Mouse (Mus musculus): Measurements from ENCODE around the gene Pcx. TPM values are rescaled to one million over a fixed set of nuclear protein-coding genes. Genes with fewer than 3 reads are reported as not detected.
A peak's percentile ranks its signal among the peaks of the same experiment; 100 is the strongest.

The Pcx gene
- polyA plus RNA-seq, 2 experiments = 16.4 to 25.6 TPM

DNA sequence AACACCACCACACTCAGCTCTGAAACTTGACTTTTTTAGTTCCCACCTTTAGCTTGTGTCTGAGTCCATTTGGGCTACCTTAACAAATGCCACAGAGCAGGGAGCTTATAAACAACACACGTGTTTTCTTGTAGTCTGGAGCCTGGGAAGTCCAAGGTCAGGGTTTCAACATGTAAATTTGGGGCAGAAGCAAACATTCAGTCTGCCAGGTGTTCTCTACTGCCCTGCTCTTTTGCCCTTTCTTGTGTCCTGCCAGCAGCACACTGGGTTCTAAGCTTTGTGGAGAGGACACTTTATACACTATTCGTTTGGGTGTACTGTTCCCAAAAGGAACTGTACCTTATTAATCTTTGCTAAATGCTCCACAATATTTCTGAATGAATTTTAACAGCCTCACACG, 78.2 kb downstream of the Pcx start:
- Histone ChIP-seq H3K27ac (no peak overlapping the region), H3K36me3 (replicated peaks; ENCODE audit: control insufficient read depth, insufficient read depth, low read depth) (no peaks in the 10 kb centered on the region), H3K9me3 (ENCODE audit: control insufficient read depth, low read length) (no peaks in the 10 kb centered on the region), H3K4me1 (replicated peaks; ENCODE audit: control insufficient read depth in 2 of 2, insufficient read depth in 2 of 2, low read length in 1 of 2) (no peaks in the 10 kb centered on the region), H3K27me3 (ENCODE audit: control insufficient read depth, insufficient read depth, low read length) (no peaks in the 10 kb centered on the region; the same call in 1 of the 2 replicates), H3K4me2 (ENCODE audit: low read depth) (no peak overlapping the region), H3K4me3 (ENCODE audit: insufficient read depth in 1 of 2, low read depth in 2 of 2, low read length in 2 of 2) (no peak overlapping the region), H3K9ac (replicated peaks) (no peak overlapping the region)
- ATAC-seq (ENCODE audit: insufficient read depth) (no peak), DNase-seq (ENCODE audit: low read depth in 3 of 3, low spot score in 3 of 3) (no peak)
- WGBS (ENCODE audit: insufficient replicate concordance) = 42% methylated on average over 3 of the region's 3 CpGs
- TF ChIP-seq EP300 (IDR thresholded peaks at IDR 0.05; ENCODE audit: low read depth) = no peak

DNA sequence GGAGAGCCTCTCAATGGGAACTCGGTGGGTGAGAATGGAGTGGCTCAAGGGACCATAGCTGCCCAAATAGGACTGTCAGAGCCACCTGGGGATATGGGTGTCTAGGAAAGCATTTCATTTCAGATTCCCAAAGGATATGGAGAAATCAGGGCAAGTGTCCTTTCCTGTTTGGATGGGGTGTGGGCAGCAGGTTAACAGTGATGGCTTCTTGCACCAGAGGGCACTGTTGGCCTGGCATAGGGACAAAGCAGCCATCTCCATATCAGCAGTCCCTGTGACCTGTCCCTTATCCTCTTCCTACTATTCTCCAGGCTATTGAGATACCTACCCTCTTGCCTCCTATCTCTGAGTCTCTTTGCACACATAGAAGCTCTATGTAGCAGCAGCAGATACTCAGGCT, 78.8 kb downstream of the Pcx start:
- H3K4me1 ChIP-seq (replicated peaks; ENCODE audit: control insufficient read depth in 2 of 2, insufficient read depth in 2 of 2, low read length in 1 of 2) = peaks cover 0 to 3% of the 10 kb centered on the region in 2 experiments; a peak in 1 of 4 replicates
- no peak for ATAC-seq (ENCODE audit: insufficient read depth)

DNA sequence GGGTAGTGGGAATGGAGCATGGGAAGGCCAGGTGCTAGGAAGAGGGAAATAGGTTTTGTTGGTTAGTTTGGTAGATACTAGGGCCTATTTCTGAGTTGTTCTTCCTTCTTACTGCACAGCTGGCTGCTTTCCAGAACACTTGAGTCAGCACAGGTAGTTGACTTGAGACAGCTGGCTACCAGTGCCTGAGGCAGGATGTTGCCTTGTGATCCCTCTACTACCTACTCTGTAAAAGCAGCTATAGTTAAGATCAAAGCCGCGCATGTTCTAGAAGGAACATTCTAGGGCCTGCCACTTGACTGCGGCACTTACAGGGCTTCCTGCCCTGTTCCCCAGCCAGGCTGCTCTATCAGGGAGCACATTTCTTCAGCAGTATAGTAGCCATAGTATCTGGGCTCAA, 79.8 kb downstream of the Pcx start:
- Histone ChIP-seq H3K4me2 (ENCODE audit: low read depth) (no peak overlapping the region), H3K4me1 (replicated peaks; ENCODE audit: control insufficient read depth in 2 of 2, insufficient read depth in 2 of 2, low read length in 1 of 2) (peaks cover 0 to 3% of the 10 kb centered on the region in 2 experiments; a peak in 1 of 4 replicates), H3K4me3 (ENCODE audit: insufficient read depth in 1 of 2, low read depth in 2 of 2, low read length in 2 of 2) (no peak overlapping the region), H3K27me3 (ENCODE audit: control insufficient read depth, insufficient read depth, low read length) (no peaks in the 10 kb centered on the region), H3K9ac (replicated peaks) (no peak overlapping the region), H3K27ac (no peak overlapping the region), H3K36me3 (replicated peaks; ENCODE audit: control insufficient read depth, insufficient read depth, low read depth) (no peaks in the 10 kb centered on the region), H3K9me3 (ENCODE audit: control insufficient read depth, low read length) (no peaks in the 10 kb centered on the region)
- no peak for TF ChIP-seq CTCF (IDR thresholded peaks at IDR 0.05; ENCODE audit: low read depth)
- no peak for TF ChIP-seq EP300 (IDR thresholded peaks at IDR 0.05; ENCODE audit: low read depth)
- ATAC-seq (ENCODE audit: insufficient read depth) (no peak), DNase-seq (ENCODE audit: low read depth in 3 of 3, low spot score in 3 of 3) (no peak)
- WGBS (ENCODE audit: insufficient replicate concordance) = 82% methylated on average over 3 of the region's 3 CpGs

More for the DNA sequence above, 78.8 kb downstream of the Pcx start:
- Histone ChIP-seq H3K9ac (replicated peaks) (no peak overlapping the region), H3K27ac (no peak overlapping the region), H3K27me3 (ENCODE audit: control insufficient read depth, insufficient read depth, low read length) (no peaks in the 10 kb centered on the region; the same call in 1 of the 2 replicates), H3K9me3 (ENCODE audit: control insufficient read depth, low read length) (no peaks in the 10 kb centered on the region), H3K36me3 (replicated peaks; ENCODE audit: control insufficient read depth, insufficient read depth, low read depth) (no peaks in the 10 kb centered on the region), H3K4me2 (ENCODE audit: low read depth) (no peak overlapping the region), H3K4me3 (ENCODE audit: insufficient read depth in 1 of 2, low read depth in 2 of 2, low read length in 2 of 2) (no peak overlapping the region)
- TF ChIP-seq EP300 (IDR thresholded peaks at IDR 0.05; ENCODE audit: low read depth) (no peak), CTCF (IDR thresholded peaks at IDR 0.05; ENCODE audit: low read depth) (peak; percentile 59)
- DNase-seq (ENCODE audit: low read depth in 3 of 3, low spot score in 3 of 3) = no peak
- 60% methylated on average over 1 of the region's 1 CpGs for WGBS (ENCODE audit: insufficient replicate concordance)

- peak; percentile 59; the same call in 1 of the 2 replicates for ATAC-seq (ENCODE audit: insufficient read depth)
These were observed 83.7 kb downstream of the Pcx start for GRCm38 (mm10) chr19:4593792-4594522.

DNA sequence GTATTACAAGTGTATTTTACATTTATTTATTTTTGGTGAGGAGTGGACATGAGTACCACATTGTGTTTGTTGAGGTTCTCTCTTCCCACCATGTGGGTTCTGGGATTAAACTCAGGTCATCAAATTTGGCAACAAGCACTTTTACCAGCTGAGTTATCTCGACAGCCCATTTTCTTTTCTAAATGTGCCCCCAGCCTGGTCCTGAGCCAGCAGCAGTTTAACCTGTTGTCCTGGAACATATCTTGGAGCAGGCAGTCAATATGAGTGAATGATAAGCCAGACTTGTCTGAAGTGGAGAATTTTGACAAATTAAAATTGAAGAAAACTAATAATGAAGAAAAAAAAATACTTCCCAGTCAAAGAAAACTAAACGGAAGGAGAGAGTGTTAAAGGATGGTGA, 85.8 kb downstream of the Pcx start:
- no peak overlapping the region for H3K27ac ChIP-seq
- ATAC-seq (ENCODE audit: insufficient read depth) (no peak), DNase-seq (ENCODE audit: low read depth in 3 of 3, low spot score in 3 of 3) (no peak)
- H3K9ac ChIP-seq (replicated peaks) = no peak overlapping the region
- no peak overlapping the region for H3K4me2 ChIP-seq (ENCODE audit: low read depth)
- no peaks in the 10 kb centered on the region for H3K27me3 ChIP-seq (ENCODE audit: control insufficient read depth, insufficient read depth, low read length)
- TF ChIP-seq EP300 (IDR thresholded peaks at IDR 0.05; ENCODE audit: low read depth) (no peak), CTCF (IDR thresholded peaks at IDR 0.05; ENCODE audit: low read depth) (no peak)
- H3K4me3 ChIP-seq (ENCODE audit: insufficient read depth in 1 of 2, low read depth in 2 of 2, low read length in 2 of 2) = no peak overlapping the region
- H3K36me3 ChIP-seq (replicated peaks; ENCODE audit: control insufficient read depth, insufficient read depth, low read depth) = no peaks in the 10 kb centered on the region
- 58% methylated on average over 2 of the region's 2 CpGs for WGBS (ENCODE audit: insufficient replicate concordance)
- H3K4me1 ChIP-seq (replicated peaks; ENCODE audit: control insufficient read depth in 2 of 2, insufficient read depth in 2 of 2, low read length in 1 of 2) = peaks cover 0 to 6% of the 10 kb centered on the region in 2 experiments; a peak in 2 of 4 replicates
- H3K9me3 ChIP-seq (ENCODE audit: control insufficient read depth, low read length) = no peaks in the 10 kb centered on the region

More at GRCm38 (mm10) chr19:4593792-4594522, 83.7 kb downstream of the Pcx start:
- H3K36me3 ChIP-seq (replicated peaks; ENCODE audit: control insufficient read depth, insufficient read depth, low read depth) = no peaks in the 10 kb centered on the region
- no peak overlapping the region for H3K9ac ChIP-seq (replicated peaks)
- no peaks in the 10 kb centered on the region for H3K27me3 ChIP-seq (ENCODE audit: control insufficient read depth, insufficient read depth, low read length)
- no peak overlapping the region for H3K4me2 ChIP-seq (ENCODE audit: low read depth)
- no peak for TF ChIP-seq EP300 (IDR thresholded peaks at IDR 0.05; ENCODE audit: low read depth)
- no peak for TF ChIP-seq CTCF (IDR thresholded peaks at IDR 0.05; ENCODE audit: low read depth)
- DNase-seq (ENCODE audit: low read depth in 3 of 3, low spot score in 3 of 3) = no peak
- WGBS (ENCODE audit: insufficient replicate concordance) = 44% methylated on average over 7 of the region's 7 CpGs
- no peak overlapping the region for H3K27ac ChIP-seq
- H3K9me3 ChIP-seq (ENCODE audit: control insufficient read depth, low read length) = no peaks in the 10 kb centered on the region
- peaks cover 0 to 6% of the 10 kb centered on the region in 2 experiments; a peak in 2 of 4 replicates for H3K4me1 ChIP-seq (replicated peaks; ENCODE audit: control insufficient read depth in 2 of 2, insufficient read depth in 2 of 2, low read length in 1 of 2)
- no peak overlapping the region for H3K4me3 ChIP-seq (ENCODE audit: insufficient read depth in 1 of 2, low read depth in 2 of 2, low read length in 2 of 2)

All from liver, embryonic 14.5 days (tissue).